Mouse (Mus musculus) layer of hippocampus, postnatal 10 days (tissue): ENCODE results near the gene Appbp2. TPM values are rescaled to one million over a fixed set of nuclear protein-coding genes. Genes with fewer than 3 reads are reported as not detected.
A peak's percentile ranks its signal among the peaks of the same experiment; 100 is the strongest.

Experiments
- DNase-seq, 2 experiments: peaks; one replicate each; pipeline ENCODE4 v3.0.0; 2021; ENCODE audit warnings: low spot score in 2 of 2
- long read RNA-seq: library from polyadenylated mRNA; stranded (forward); transcript quantifications from one replicate; pipeline ENCODE4 v2.0.0, GENCODE M21; 2023
- total RNA-seq, 2 experiments: library from RNA; stranded (reverse); gene quantifications; 2 replicates each; pipeline ENCODE4 v1.2.3; 2021

Appbp2 gene
- 10 to 100 TPM; 58.8 to 63.6 TPM for total RNA-seq
- long read RNA-seq, full-length matches to known transcripts: 20 of 25 reads
- long read RNA-seq, partial matches to known transcripts: 0 of 25 reads
- long read RNA-seq, other reads (novel, unspliced or antisense): 5 of 25 reads

DNA sequence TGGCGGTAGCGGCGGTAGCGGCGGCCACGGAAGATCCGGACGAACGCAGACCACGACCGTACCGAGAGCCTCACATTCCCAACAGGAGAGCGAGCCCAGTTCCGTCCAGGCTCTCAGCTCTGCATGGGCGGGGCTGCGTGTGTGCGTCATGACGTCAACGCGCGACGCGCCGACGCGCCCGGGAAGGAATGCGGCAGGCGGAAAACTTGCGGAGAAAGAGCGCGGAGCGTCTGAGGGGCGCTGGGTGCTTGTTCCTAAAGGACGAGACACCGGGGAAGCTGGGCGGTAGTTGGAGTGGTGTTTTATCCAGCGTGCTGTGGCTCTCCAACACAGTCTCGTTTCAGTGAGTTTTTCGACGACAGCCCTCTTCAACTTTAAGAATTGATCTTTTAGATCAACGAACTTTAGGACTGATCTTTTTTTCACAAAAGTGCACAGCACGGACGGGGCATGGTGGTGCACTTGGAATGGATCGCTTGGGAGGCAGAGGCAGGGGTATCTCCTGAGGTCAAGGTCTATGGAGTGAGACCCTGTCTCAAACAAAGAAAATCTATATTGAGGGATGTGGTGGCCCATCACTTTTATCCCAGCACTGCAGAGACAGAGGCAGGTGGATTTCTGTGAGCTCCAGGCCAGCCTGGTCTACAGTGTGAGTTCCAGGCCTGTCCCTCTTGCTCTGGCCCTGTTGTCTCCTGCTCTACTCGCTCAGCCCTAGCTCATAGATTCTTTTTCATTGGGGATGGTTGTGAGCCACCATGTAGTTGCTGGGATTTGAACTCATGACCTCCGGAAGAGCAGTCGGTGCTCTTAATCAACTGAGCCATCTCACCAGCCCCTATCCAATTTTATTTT is at the start of gene Appbp2:
Gene Appbp2, minus strand, starts transcription at position 141 of the 852 bp plus-strand sequence.
- peak; percentile 90 to 92 for DNase-seq

DNA sequence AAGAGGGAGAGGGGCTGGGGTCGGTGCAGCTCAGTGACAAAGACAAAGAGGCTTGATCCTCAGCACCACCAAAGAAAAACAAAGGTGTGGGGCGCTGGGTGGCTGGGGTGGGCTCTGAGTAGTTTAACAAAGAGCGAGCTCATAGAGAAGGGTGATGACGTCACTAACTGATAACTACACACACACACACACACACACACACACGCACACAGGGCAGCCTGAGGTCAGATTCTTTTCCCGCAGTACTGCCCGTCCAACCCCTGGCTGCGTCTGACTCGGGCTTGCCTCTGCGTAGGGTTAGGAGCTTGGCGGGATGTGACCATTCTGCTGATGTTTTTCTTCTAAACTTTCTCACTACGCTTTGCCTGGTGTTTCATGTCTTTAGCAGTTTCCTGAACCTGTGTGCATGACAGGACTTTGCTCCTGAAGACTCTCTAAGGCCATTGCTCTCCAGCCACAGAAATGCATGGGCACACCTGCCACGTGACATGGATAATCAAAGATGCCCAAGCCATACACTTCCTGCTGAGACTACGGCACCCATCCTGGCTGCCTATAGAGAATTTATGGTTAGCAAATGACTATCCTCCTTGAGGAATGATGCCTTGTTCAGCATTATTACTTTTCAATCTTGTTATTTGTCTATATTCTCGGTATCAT is 46.4 kb upstream of the Appbp2 start:
- no peak for DNase-seq

DNA sequence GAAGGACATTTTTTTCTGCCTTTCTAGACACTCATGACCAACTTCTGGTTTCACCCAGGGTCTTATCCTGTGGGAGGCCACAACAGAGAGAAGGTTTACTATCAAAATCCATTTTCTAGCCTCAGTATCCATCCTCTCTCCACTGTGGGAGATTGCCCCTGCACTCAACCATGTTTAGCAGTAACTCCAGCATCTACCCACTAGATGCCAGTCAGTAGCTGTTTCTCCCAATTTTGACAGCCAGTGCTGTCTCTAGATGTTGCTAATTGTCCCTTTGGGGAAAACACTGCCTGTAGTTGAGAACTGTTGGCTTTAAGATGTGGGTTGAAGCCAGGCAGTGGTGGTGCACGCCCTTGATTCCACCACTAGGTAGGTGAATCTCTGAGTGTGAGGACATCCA is 43.2 kb upstream of the Appbp2 start:
- peak in 1 of 2 experiments; percentile 24 for DNase-seq

DNA sequence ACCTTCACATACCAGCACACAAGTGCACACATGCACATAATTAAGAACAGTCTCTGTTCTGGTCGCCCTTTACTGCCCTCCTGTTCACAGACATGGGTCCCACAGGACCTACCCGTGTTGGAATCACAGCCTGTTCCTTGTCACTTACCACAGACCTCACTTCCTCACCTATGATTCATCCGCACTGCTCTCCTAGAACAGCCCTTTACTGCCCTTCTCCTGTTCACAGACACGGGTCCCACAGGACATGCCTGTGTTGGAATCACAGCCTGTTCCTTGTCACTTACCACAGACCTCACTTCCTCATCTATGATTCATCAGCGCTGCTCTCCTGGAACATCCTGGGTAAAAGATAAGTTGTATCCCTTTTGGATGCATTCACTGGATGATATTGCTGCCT is 42.7 kb upstream of the Appbp2 start:
- no peak for DNase-seq

DNA sequence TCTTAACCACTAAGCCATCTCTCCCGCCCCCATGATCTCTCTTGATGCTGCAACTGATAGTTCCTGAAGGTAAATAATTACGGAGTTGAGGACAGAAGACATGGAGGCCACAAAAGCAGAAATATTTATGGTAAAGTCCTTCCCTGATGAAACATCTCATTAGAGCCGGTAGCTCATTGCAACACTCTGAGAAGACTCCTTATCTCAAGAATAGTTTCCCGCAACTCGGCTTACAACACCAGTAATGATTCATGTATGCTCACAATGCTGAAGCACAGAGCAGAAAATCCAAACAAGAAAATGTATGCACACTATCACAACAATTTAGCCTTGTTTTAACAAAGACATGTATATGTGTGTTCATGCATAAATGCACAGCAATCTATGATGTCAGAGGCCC is 40.2 kb upstream of the Appbp2 start:
- DNase-seq: no peak

DNA sequence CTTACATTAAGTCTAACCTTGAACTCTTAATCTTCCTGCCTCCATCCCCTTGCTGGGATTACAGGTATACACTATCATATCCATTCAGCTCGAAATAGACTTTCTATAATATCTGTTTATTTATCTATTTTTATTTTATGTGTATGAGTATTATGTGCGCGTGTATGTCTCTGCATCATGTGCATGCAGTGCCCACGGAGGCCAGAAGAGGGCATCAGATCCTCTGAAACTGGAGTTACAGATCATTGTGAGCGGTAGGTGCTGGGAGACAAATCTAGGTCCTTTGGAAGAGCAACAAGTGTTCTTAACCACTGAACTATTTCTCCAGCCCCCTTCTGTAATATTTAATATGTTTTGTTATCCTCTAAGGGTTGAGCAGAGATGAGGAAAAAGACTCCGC is 38.4 kb upstream of the Appbp2 start:
- DNase-seq: no peak

DNA sequence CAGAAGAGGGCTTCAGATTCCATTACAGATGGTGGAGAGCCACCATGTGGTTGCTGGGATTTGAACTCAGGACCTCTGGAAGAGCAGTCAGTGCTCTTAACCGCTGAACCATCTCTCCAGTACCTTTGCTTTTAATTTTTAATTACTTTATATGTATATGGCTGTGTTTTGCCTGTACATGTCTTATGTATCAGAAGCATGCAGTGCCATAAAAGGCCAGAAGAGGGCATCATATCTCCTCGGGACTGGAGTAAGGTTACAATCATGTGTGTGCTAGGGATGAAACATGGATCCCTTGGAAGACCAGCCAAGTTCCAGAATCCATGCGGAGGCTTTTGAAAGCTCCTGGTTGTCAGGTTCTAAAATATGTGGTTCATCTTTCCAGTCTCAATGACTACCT is 35.7 kb upstream of the Appbp2 start:
- peak; percentile 9 to 29 for DNase-seq

DNA sequence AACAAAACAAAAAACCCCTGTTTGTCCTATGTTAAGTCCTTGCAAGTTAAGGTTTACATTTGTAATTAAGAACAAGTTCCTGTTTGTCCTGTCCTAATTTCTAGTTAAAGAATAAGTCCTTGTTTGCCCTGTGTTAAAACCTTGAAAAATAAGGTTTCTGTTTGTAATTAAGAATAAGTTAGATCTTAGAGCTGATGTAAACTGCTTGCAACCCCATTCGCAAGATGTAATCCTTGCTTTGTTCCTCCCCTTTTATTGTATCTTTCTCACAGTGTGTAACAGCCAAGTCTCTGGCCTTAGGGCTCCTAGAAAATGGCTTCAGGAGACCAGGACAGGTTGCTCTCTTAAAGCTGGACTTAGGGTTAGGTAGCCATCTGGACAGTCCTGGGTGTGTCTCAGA is 32.5 kb upstream of the Appbp2 start:
- DNase-seq: no peak

DNA sequence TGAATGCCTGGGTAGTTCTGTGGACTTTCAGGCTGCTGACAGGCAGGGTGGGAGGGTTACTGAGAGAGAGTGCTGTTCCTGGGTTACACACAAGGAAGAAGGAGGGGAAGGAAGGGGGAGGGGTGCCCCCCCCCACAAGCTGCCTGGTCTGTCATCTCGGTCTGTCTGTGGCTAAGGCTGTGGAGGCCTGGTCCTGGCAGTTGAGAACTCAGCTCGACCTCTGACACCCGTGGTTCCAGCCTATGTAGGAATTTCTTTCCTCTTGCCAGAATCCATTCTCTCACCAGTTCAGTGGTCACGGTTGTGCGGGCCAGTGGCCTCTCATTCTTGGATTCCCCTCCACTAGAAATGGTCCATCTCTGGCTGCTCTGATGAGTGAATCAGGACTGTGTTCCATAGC is 29.7 kb upstream of the Appbp2 start:
- no peak for DNase-seq

DNA sequence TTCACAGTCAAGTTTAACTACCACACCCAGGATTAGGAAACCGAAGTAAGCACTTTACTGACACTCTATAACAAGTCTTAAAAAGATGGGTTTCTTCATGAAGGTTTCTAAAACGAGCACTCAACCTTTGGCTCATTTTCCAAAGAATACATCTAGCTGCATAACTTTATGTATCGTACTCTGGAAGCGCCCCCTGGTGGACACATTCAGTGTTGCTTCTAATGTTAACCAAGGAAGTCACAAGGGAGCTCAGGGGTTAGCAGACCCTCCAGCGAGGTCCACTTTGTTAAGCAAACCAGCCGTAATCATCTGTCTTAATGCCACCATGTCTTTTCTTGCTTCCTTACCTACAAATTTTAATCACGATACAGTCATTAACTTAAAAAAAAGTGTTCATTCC is 26.3 kb upstream of the Appbp2 start:
- peak; percentile 48 to 73 for DNase-seq

DNA sequence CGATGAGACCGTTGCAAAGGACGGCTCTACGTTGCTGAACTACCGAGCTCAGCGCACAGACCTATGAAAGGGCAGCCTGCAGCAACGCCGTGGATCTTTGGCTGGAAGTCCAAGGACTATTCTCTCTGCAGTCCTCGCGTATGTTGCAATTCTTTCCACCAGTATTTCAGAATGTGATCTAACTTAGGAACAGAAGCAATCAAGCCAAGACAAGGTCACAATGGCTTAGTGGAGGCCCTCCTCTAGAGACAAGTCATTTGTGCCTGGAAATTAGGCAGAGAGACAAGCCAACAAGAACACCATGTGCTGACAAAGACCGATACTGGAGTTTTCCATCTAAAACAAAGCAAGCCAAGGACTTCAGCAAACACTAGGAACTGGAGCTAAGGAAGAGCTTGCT is 24.0 kb upstream of the Appbp2 start:
- DNase-seq: no peak

DNA sequence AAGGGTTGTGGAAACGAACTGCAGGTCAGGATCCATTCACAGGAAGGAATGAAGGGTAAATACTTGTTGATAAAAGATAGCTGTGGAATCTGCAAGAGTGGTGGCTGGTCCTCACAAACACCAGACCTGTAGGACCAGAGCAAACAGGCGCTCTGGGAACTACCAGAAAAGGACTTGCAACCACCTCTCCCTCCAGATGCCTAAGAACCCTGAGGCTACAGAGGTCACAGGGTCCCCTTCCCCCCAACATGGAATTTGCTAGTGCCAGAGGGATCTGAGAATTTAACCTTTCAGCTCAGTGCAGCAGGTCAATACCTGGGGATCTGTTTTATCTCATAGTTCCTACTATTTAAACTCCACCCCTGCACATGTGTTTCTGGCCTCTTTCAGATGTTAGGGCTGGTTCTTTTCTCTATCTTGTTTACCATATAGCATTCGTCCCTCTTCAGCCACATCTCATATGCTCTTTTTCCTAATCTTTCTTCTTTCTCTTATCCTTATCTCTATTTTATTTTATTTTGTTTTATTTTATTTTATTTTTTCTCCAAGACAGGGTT is 20.6 kb upstream of the Appbp2 start:
- no peak for DNase-seq

DNA sequence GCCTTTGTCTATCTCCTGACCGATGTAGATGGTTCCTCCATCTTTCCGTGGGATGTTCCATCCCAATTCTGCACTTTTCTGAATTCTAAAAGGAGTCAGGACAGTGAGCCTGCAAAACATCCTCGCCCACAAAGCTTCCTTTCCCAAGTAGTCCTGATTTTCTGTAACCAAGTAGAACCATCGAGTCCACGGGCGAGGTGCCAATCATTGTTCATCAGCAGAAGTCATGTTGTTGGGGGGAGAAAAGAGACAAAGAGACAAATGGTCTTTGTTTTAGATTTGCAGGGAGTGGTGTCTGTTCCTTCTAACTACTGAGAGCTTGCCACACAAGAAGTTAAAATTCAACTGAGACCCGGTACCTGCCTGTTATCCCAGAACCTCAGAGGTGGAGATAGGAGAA is 18.7 kb upstream of the Appbp2 start:
- DNase-seq: no peak

DNA sequence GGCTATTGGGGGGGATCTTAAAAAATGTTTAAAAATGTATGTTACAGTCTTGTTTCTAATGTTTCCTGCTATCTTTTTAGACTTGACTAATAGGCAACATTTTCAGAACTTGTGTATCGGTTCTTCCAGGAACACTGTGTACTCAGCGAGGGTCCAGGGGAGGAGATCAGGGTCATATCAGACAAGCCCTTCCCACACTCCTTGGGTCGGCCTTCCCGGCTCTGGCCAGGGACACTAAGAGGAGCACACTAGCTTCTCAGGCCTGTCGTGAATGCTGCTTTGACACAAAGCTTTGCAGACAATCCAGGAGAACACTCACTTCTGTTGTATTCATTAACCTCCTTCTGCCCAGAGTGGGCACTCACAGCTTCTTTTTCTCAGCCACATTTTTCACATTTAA is 18.1 kb upstream of the Appbp2 start:
- no peak for DNase-seq

DNA sequence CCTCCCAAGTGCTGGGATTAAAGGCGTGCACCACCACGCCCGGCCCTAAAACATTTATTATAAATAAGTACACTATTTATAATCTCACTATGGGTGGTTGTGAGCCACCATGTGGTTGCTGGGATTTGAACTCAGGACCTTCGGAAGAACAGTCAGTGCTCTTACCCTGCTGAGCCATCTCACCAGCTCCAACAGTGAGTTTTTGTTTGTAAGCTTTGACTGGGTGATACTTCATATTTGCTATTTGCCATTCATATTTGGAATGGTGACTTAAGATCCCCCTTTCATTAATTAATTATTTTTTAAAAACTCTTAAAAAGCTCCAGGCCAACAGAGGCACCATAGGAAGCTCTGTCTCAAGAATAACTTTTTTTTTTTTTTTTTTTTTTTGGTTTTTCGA is 17.0 kb upstream of the Appbp2 start:
- no peak for DNase-seq

DNA sequence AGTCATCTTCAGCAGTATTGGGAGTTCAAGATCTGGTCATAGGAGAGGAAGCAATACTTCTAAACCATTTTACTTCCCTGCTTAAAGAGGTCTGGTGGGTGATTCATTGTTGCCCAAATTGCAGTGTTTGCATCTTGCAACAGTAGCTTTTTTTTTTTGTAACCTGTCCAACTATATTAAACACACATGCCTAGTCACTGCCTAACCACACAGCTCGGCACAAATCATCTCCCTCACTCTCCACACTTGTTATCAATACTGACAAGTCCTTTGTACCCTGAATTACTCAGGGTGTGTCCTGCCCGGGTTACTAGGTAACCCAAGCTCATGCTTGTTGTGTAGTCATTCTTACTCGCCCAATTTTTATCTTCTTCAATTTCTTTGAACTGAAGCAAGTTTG is 15.5 kb upstream of the Appbp2 start:
- no peak for DNase-seq

DNA sequence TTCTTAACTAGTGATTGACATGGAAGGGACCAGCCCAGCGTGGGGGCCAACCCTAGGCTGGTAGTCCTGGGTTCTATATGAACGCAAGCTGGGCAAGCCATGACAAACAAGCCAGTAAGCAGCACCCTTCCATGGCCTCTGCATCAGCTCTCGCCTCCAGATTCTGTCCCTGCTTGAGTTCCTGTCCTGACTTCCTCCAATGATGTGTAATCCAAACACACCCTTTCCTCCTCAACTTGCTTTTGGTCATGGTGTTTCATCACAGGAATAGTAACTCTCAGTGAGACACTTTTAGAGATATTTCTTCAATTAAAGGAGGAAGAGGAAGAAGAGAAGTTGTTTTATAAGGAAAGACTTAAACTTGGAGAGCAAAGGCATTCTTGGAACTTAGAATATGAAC is 14.4 kb upstream of the Appbp2 start:
- DNase-seq: no peak

DNA sequence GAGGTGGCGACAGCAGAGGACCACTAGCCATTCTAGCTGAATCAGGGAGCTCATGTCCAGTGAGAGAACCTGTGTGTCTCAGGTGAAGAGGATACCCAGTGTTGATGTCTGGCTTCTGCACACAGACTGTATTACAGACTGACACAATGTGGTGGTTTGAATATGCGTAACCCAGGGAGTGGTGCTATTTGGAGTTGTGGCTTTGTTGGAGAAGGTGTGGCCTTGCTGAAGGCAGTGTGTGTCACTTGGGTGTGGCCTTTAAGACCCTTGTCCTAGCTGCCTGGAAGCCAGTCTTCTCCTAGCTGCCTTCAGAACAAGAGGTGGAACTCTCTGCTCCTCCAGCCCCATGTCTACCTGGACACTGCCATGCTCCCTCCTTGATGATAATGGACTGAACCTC is 13.2 kb upstream of the Appbp2 start:
- no peak for DNase-seq

DNA sequence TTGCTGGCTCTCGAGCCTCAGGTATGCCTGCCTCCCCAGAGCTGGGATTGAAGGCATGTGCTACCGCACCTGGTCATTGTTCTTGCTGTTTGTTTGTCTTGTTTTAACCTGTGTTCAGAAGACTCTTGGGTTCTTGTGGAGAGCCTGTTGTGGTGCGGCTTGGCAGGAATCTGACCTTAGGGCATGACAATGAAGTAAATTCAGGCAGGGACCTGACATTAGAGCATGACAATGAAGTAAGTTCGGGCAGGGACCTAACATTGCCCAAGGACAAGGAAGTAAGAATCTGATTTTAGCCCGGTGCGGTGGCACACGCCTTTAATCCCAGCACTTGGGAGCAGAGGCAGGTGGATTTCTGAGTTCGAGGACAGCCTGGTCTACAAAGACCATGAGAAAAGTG is 6.3 kb upstream of the Appbp2 start:
- no peak for DNase-seq

DNA sequence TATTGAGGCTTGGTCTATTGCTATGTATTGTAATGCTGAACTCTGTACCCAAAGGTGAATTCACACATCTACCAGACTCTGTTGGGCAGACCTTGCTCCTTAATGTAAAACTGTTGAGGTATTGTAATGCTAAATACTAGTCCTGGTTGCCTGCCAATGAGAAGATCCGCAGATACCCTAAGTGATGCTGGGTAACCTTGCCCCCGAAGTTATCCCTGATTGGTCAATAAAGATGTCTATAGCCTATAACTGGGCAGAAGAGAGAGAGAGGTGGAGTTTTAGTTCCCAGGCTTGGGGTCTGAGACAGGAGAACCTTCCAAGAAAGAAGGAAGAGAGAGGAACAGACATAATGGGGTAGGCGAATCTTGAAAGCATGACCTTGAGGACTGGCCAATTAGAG is 5.3 kb upstream of the Appbp2 start:
- DNase-seq: no peak

DNA sequence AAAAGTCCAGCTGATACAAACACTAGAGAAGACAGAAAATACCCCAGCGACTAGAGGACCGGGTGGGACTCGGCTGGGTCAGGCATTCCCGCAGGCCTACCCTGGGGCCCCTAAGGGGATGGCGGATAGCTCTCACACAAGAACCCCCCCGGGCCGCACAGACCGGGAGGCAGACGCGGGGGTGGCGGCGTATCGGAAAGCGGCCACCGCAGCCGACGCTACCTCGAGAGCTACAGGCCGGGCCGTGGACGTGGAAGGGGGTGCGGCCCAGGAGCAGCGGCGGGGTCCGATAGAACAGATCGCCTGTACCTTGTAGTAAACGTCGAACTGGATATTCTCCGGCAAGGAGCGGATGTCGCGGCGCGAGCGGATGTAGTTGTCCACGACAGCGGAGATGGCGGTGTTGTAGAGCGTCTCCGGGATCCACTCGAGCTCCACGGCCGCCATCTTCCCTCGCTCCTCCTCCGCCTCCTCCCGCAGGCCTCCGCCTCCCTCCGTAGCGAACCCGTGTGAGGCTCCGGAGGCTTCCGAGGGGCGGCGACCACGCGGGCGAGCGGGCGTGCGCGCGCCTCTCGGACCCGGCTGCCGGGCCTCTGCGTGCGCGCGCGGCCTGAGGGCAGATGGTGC is 454 bp downstream of the Appbp2 start:
- DNase-seq: peak; percentile 84 to 88

DNA sequence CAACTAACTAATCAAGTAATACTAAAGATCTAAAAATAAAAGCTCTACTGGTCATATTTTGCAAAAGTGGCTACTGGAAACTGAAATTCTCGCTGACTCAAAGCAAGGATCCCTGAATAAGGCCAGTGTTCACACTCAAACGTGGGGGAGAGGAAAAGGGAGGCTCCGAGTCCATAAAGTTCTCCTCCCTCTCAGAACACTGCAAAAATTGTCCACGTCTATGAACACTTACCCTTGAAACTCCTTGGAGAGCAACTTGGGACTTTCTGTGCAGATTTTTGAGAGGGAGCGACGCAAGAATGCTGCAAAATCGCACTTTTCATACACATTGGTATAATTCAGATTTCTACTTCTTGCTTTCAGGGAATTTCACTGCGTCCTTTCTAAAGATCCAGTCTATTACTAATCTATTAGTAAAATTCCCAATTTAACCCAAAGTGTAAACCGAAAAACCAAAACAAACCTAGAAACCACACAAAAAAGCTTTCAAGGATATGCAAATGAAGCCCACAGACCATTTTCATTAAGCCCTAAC is 1.2 kb downstream of the Appbp2 start:
- no peak for DNase-seq
